Mouse (Mus musculus): ENCODE data around the gene Brpf1. TPM values are rescaled to one million over a fixed set of nuclear protein-coding genes. Genes with fewer than 3 reads are reported as not detected.
"Not testable (repeated sequence)": the region's sequence is repeated elsewhere in the genome, so short reads cannot be mapped to it uniquely, and the experiment has no call there.

Gene Brpf1
- total RNA-seq, 2 experiments from 2014 or later, result 36.3 to 39.4 TPM

GRCm38 (mm10) chr6:113307481-113308121, 664 bp downstream of the Brpf1 start:
- DNase-seq, result peak; percentile 22 to 37

GRCm38 (mm10) chr6:113308141-113308540, 1.2 kb downstream of the Brpf1 start:
- DNase-seq, result peak; percentile 39 to 59

GRCm38 (mm10) chr6:113315972-113316371, 9.0 kb downstream of the Brpf1 start:
- DNase-seq, result no peak

GRCm38 (mm10) chr6:113326533-113327315, 19.8 kb downstream of the Brpf1 start, which contains the start of gene Ogg1:
Gene Ogg1, plus strand, starts transcription at chr6:113326972.
- peak; percentile 98 for DNase-seq

GRCm38 (mm10) chr6:113329396-113329795, 22.5 kb downstream of the Brpf1 start:
- no peak for DNase-seq

- DNase-seq, result no peak
Observed at GRCm38 (mm10) chr6:113330547-113330946, 23.6 kb downstream of the Brpf1 start.

- no peak for DNase-seq
Observed at GRCm38 (mm10) chr6:113331721-113332120, 24.8 kb downstream of the Brpf1 start.

GRCm38 (mm10) chr6:113332734-113333133, 25.8 kb downstream of the Brpf1 start:
- DNase-seq, result not testable (repeated sequence)

- DNase-seq, result peak; percentile 59 to 66
Observed at GRCm38 (mm10) chr6:113333137-113333950, 26.4 kb downstream of the Brpf1 start.

GRCm38 (mm10) chr6:113334216-113334615, 27.3 kb downstream of the Brpf1 start:
- DNase-seq, result no peak

- DNase-seq, result no peak
Observed at GRCm38 (mm10) chr6:113336852-113337620, 30.1 kb downstream of the Brpf1 start.

- no peak for DNase-seq
Observed at GRCm38 (mm10) chr6:113341574-113341973, 34.6 kb downstream of the Brpf1 start.

GRCm38 (mm10) chr6:113342297-113342696, 35.4 kb downstream of the Brpf1 start:
- no peak for DNase-seq

- peak; percentile 65 to 72 for DNase-seq
Observed at GRCm38 (mm10) chr6:113343177-113344092, 36.5 kb downstream of the Brpf1 start, which contains the start of gene Camk1. Gene Camk1, minus strand, starts transcription at chr6:113343984.

GRCm38 (mm10) chr6:113344321-113344720, 37.4 kb downstream of the Brpf1 start:
- no peak for DNase-seq

GRCm38 (mm10) chr6:113346897-113347296, 40.0 kb downstream of the Brpf1 start:
- no peak for DNase-seq

- DNase-seq, result no peak
Observed at GRCm38 (mm10) chr6:113350538-113350937, 43.6 kb downstream of the Brpf1 start.

GRCm38 (mm10) chr6:113351161-113351560, 44.2 kb downstream of the Brpf1 start:
- DNase-seq, result no peak

GRCm38 (mm10) chr6:113351653-113352052, 44.7 kb downstream of the Brpf1 start:
- DNase-seq, result no peak

GRCm38 (mm10) chr6:113352820-113353219, 45.9 kb downstream of the Brpf1 start:
- no peak for DNase-seq

GRCm38 (mm10) chr6:113353696-113354095, 46.8 kb downstream of the Brpf1 start:
- DNase-seq, result no peak

Measured in layer of hippocampus, postnatal 36 days (tissue).